Mouse (Mus musculus): ENCODE data around the gene Card19.

Card19 gene

DNA sequence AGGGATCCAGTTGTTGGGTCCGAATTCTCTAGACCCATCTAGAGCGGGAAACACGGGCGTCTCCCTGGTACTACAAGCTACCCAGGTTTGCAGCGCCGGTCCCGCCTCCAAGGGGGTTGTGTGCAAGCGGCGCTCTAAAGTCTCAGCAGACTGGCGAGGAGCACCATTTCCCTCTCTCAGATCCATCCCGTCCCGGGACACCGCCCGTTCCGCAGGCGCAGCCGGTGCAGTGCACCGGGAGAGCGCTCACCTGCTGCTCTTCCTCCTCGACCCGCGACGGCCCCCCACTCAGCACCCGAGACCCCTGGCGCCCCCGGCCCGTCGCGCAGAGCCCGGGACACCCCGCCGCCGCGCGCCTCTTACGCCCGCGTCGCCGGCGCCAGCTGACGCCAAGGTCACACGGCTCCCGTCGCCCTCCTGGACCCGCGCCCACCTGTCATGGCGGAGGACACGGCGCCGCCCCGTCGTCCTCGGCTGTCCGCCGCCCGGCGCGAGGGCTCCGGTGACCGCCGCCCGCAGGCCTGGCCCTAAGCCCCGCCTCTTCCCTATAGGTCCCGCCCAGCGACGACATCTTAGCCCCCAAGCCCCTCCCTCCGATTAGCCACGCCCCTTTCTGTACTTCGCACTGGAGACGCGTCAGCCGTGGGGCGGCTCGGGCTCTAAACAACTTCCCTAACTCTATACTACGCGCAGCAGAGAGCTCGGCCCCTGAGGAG is at the start of gene Card19:
Gene Card19 (minus strand): TSS at position 534 of the 716 bp plus-strand sequence.
- DNase-seq, result peak; percentile 96 to 98

DNA sequence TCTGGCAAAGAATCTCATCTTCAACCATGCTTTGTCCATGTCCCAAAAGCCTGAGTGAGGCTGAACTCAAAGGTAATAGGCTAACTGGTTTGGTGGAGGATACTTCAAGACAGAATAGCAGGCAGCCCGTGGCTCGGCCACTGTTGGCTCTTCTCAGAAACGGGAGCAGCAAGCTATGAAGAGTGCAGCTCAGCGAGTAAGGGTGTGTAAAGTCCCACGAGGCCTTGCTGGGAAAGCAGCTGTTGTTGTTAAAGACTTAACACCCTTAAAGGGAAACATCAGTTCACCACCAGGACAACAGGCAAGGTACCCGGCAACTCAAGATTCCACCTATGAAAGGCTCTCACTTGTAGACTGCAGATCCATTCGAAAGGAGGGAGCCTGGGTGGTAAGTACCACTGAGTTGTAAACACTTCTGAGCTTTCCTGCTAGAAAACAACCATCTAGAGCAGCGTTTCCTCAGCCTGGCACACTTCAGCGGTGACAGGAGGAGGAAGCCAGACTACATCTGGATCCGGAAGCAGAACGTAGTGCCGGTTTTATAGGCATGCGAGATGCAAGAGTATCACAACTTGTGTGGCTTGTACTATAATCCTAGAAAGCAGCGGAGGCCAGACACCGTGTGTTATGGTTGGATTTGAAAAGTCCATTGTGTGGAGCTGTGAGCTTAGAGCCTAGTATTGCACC is 44.3 kb upstream of the Card19 start:
- no peak for DNase-seq

DNA sequence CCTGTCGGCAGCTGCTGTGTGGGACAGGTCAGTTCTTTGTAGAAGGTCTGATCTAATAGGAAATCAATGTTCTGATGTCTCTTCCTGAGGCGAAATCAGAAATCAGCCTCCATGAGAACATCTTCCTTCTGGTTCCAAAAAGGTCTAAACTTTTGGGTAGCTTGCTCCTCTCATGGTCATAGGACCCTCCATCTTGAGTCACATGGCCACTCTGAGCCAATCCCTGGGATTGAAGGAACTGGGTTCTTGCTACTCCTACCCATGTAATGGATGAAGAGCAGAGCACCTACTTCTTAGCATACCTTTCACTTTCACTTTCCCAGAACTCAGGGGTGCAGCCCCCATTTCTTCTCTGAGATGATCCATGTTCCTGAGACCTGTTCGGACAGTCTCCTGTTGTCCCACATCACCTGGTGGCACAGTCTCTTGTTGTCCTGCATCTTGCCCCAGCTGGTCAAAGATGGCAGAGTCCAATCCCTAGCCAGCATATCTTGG is 42.0 kb upstream of the Card19 start:
- no peak for DNase-seq

DNA sequence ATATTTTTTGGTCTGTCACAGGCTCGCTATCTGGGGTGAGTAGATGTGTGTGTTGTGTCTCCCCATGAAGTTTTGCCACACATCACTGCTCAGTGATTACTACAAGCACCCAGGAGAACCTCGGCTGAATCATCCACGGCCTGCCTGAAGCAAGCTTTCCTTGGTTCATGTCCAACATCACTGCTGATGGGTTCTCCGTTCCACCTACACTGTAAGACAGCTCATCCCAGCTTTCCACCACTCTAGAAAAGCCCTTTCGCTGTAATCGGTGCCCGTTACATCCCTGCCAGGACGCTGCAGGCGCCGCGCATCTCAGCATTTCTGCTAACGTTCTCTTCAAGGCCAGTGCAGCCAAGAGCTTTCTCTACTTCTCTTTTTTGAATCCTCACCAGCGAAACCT is 36.9 kb upstream of the Card19 start:
- DNase-seq, result no peak

DNA sequence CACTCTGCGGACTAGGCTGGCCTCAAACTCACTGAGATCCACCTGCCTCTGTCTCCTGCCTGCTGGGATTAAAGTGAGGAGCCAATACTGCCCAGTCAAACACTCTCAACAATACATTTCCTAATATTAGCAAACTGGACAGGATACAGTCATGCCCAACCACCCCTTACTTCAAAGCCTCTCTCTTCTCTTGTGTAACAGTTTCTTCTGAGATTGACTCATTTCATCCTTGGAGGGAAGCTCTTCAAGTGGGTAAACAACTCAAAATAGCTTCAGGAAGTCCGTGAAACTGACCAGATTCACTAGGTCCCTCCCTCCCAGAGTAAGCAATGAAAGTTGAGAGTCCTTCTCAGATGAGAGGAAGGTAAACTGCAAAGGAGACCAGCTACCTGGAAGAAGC is 36.3 kb upstream of the Card19 start:
- no peak for DNase-seq

DNA sequence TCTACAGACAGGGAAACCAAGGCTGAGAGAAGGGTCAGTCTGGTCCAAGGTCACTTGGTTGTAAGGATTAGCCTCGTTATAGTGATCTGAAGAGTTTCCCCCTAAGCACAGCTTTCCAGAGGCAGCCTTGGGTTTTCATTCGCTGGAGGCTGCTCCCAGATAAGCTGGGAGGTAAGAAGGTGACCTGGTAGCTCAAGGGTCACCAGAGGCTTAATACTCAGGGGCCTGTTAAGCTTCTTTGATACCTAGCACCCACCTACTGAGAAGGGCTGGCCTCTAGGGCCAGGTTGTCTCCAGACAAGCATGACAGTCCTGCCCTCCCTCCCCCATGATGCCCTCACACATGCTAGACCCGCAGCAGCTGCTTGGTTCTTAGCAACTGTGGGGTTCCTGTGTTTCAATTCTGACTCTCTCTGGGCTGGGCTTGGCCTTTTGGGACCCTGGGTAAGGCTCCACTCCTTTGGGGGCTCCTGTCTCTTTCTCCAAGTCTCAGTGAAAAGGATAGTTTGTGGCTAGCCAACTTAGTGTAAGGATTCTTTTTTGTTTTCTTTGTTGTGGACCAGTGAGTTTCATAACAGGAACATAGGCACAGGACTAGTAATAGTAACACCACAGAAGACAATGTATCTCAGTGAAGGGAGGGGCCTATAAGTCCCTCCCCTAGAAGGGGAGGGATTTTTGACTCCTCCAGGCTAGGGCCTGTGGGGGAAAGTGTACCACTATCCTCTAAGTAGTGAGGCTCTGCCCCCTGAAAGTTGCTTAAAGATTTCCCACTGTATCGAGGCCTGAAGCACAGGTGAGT is 35.1 kb upstream of the Card19 start:
- DNase-seq, result no peak

DNA sequence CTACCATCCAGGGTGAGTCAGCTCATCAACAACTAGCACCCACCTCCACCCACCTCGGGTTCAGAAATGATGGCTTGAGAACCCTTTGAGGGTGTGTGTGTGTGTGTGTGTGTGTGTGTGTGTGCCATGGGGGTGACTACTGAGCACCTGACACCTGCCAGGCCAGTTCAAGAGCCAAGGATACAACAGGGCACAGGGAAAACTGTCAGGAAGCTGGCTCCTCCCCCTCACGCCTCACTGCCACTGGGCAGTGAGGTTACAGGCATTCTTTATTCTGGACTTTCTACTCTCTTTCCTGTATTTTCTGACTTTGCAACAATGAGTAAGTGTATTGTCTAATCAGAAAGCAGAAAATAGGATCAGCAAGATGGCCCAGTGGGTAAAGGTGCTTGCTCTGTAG is 33.8 kb upstream of the Card19 start:
- DNase-seq, result no peak

DNA sequence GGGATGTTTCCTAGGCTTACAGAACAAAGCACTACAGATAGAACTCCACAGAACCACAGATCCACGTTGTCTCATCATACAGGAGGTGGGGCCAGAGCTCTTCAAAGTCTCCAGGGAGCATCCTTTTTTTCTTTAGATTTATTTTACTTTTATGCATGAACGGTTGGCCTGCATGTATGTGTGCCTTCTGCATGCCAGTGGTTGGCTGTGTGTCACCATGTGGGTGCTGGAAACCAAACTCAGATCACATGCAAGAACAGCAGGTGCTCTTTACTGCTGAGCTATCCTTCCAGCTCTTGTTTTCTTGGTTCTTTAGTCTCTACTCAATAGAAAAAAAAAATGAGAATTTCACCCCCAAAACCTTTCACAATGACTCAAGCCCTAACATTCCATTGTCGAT is 33.1 kb upstream of the Card19 start:
- DNase-seq, result no peak

DNA sequence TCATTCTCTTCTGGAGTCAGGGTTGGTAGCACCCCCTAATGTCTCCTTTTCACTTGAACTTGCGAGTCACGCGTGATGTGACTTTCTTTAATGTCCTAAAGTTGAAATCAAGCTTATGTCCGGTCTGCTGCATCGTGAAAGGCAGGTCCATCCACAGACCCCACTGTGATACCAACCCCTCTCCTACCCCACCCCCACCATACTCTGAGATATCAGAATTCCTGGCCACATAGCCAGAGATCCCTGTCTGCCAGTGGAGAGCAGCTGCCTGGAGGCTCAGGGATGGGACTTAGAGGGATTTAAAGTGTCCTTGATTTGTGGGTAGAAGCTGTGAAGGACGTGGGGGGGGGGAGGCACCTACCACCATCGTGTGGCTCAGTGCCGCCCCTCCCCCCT is 32.6 kb upstream of the Card19 start, which contains the start of gene Susd3:
Gene Susd3 (minus strand): TSS at position 240 of the 396 bp plus-strand sequence.
- DNase-seq, result no peak

DNA sequence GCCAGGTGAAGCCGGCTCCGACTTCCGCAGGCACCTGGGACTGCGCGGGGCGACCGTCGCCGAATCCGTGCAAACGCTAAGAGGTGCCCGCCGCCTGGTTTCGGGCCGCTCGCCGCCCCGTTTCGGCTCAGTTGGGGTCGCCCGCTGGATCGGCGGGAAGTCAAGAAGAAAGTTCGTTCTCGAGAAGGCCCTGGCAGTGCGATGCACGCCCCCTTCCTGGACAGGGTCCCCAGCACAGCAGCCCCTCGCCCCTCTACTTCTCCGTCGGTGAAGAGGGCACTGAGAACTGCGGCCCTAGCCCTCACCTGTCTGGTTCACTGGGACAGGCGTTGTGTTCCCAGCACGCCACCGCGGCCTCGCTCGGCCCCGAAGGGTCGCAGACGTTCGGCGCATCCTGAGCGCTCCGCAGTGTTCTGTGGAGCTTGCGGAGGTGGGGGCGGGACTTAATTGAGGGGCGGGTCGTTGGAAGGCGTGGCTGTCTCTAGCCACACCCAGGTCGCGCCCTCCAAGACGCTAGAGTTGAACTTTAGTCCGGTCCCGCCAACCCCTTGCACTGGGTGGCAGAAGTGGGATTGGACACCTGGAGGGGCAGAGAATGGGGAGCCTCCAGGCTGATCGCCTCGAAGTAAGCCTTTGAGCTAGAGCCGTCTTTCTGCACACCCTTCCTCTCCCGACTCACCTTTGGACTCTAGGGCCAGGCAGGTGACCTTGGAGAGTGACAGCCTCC is 32.1 kb upstream of the Card19 start:
- peak; percentile 54 to 59 for DNase-seq

DNA sequence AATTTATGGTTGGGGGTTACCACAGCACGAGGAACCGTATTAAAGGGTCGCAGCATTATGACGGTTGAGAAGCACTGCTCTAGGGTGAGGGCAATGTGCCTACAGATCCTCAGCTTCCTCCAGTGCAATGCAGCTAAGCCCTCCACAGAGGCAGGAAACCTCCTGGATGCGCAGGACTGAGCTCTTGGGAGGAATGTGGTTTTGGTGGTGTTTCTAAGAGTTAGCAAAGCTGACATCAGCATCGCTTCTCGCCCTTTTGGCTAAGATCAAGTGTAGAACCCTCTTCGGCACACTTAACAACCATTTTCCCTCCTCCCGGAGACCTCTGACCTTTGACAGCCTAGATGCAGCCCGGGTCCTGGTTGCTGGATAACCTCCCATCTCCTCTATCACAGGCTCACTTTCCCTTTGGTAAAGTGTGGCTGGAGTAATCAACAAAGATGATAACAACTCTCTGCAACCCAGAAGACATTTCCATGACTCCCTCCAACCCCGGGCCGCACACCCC is 31.4 kb upstream of the Card19 start:
- no peak for DNase-seq

DNA sequence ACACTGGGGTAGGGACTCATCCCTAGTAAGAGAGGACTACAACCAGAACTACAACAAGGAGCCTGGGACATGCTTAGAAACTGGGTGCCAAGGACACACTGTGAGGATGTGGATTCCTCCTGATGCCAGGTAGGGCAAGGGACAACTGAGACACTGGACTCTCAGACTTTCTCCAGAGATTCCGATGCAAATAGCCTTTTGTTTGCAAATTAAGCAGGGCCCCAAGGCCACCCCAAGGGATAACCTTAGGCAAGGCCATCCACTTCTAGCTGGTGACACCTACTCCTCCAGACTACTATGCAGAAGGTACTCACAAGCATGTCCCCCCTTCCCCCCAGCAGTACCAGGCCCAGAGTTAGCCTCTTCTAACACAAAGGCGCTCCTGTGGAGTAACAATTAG is 30.8 kb upstream of the Card19 start:
- DNase-seq, result no peak

DNA sequence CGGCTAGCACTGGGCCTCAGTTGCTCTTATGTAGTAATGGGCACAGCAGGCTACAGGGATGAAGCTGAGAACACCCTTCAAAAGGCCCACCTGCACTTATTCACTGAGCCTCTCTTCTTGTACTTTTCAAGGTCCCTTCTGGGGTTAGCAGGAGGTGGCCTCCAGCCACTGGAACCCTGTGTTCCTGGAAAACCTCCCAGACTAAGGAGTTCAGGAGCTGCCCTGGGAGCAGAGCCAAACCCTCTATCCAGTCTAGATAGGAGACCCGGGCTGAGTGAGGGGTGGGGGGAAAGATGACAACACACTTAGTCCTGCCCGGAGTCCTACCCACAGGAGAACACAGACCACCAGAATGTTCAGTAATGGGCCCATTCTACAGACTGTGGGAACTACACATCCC is 30.2 kb upstream of the Card19 start:
- no peak for DNase-seq

DNA sequence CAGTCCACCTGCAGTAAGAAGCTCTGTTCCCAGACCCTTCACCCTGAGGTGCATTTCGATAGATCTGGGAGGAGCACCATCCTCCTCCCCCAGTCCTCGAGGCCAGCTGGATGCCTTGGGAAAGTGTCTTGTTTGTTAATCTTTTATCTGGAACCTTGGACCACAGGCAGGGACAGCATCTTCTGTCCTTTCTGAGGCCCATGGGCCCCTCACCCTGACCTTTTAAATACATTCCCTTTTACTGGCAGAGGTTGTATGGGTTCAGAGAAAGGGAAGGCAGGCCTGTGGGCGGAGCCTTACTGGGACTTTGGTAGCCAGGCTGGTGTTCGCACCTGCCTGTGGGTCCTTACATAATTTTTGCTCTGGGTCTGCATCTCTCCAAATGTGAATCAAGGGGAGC is 29.4 kb upstream of the Card19 start:
- DNase-seq, result no peak

DNA sequence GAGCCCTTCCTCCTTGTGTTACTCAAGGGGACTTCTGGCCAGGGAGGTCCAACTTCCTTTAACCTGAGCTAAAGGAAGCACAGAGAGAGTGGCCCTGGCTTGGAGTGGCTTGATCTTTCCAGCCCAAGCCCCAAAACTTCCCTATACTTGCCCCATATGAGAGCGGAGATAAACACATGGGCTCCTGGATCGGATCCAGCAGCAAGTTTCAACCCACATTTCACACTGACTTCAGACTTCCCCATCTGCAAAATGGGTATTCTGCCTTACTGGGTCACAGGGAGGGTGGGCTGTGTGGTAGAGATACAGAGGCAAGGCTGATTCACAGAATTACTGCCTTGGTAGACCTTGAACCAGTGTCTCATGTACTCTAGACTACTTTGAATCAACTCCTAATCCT is 27.7 kb upstream of the Card19 start:
- no peak for DNase-seq

DNA sequence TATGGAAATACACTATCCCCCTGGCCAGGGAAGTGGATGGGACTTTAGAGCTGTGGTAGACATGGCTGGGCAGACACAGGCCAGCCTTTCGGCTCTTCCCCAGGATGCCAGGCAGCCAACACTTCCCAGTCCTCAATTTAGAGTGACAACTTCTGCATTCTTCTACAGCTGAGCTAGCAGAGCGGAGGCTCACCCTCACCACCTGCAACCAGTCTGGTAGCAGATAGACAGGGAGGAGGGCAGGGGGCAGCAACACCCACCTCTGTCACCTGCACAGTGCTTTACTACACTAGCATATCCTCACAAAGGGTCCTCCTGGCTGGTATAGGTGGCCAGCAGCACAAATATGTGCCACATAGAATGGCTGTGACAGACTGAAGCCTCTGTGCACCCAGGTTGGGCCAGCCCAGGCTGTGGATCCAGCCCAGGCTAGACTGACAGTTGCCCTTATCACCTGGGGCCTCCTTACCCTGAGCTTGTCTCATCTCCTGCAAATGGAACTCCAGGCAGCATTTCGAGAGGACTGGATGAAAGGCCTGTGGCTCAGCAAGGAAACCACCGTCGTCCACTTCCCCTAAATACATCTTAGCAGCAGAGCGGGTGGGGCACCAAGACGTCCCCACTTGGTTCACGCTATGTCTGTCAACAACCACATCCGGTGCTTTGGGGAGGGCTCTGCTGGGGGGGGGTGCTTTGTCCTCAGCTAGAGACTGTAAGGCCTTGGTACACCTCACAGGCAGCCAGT is 26.7 kb upstream of the Card19 start:
- DNase-seq, result peak; percentile 80 to 87

DNA sequence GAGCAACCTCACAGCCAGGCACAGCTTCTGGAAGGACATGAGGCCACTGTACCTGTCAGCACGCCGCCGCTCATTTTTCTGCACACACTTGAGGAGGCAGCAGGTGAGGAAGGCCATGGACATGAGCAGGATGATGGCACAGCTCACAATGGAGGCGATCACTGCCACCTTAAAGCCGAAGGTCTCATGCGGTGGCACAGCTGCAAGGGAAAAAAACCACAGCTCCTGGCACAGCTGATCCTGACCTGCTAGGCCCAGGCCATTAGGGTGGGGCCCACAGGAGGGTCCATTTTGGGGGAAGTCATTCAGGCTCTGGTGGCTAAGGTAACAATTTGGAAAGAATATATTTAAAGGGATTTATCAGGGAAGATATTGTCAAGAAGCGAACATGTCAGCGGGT is 22.9 kb upstream of the Card19 start:
- no peak for DNase-seq

DNA sequence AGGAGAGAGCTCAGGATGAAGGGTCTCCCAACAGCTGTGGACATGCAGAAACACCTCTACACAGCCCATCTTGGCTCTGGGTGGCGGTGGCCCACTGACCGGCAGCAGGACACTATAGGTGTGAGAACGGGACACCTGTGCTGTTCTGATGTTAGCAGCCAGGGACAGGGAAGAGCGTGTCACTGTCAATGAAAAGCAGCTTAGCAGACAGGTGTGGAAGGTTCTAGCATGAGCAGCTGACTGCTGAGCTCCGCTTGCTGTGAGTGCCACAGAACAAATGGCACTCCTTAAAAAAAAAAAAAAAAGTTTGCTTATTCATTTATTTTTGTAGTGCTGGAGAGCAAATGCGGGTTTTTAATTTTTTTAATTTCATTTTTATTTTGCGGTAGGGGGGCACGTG is 21.8 kb upstream of the Card19 start:
- no peak for DNase-seq

DNA sequence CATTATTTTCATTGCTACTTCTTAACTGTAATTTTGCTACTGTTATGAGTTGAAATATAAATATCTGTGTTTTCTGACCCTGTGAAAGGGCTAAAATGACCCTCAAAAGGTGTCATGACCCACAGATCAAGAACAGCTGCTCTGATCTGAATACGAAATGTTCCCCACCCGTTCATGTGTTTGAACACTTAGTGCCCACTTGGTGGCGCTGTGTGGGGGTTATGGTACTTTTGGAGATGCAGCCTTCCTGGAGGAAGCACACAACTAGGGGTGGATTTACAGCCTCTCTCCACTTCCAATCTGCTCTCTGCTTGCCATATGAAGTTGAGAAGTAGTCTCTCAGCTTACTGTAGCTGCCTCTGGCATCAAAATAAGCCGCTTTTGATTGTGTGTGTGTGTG is 18.9 kb upstream of the Card19 start:
- no peak for DNase-seq

DNA sequence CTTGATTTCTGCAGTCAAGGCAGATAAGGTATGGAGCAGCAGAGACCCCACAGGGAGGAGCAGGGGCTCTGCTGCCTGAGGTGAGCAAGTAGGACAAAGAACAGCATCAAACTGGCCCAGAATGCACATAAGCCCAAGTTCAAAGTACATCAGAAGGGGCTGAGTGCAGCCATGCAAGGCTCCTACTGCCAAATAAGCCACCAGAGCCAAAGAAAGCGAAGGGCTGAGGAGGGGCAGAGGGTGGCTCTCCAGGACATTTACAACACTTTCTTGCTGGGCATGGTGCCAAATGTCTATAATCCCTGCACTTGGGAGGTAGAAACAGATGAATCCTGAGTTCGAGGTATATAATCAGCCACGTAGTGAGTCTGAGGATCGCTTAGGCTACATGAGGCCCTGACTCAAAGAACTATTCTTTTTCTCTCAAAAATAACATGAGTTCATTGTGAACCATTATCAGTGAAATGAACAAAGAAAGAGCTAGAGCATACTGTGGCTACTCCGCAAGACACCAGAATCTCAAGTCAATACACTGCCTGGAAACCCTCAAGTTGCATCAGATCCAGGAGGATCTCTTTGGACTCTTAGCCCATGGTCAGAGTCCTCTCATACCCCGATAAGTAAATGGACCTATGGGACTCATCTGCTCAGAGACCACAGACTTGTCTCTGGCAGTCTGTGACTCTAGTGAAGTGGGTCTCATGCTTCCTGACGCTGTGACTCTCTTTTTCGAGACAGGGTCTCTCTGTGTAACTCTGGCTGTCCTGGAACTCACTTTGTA is 18.1 kb upstream of the Card19 start:
- DNase-seq, result no peak

DNA sequence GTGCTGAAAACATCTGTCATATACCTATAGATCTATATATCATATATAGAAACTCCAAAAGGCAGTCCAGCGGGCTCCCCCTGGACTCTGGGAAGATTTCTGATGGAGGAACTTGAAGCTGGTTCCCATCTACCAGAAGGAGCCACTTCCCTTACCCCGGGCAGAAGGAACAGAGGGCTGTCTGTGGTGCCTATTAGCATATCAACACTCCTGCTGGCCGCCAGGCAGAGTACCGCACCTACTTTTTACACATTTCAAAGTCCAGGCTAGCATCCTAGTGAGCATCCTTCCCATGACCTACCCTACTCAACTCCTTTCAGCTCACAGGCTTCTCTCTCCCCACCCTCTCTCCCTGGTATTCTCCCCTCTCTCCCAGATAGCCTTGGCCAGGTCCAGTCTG is 9.8 kb upstream of the Card19 start:
- DNase-seq, result no peak
